Mouse (Mus musculus): Measurements from ENCODE around the gene Zc3h4. TPM values are rescaled to one million over a fixed set of nuclear protein-coding genes. Genes with fewer than 3 reads are reported as not detected.
A peak's percentile ranks its signal among the peaks of the same experiment; 100 is the strongest.
"Not testable (repeated sequence)": the region's sequence is repeated elsewhere in the genome, so short reads cannot be mapped to it uniquely, and the experiment has no call there.

Gene Zc3h4
- 38.9 and 40.0 TPM in 2 replicates for polyA plus RNA-seq (2012; rRNA removed)

DNA sequence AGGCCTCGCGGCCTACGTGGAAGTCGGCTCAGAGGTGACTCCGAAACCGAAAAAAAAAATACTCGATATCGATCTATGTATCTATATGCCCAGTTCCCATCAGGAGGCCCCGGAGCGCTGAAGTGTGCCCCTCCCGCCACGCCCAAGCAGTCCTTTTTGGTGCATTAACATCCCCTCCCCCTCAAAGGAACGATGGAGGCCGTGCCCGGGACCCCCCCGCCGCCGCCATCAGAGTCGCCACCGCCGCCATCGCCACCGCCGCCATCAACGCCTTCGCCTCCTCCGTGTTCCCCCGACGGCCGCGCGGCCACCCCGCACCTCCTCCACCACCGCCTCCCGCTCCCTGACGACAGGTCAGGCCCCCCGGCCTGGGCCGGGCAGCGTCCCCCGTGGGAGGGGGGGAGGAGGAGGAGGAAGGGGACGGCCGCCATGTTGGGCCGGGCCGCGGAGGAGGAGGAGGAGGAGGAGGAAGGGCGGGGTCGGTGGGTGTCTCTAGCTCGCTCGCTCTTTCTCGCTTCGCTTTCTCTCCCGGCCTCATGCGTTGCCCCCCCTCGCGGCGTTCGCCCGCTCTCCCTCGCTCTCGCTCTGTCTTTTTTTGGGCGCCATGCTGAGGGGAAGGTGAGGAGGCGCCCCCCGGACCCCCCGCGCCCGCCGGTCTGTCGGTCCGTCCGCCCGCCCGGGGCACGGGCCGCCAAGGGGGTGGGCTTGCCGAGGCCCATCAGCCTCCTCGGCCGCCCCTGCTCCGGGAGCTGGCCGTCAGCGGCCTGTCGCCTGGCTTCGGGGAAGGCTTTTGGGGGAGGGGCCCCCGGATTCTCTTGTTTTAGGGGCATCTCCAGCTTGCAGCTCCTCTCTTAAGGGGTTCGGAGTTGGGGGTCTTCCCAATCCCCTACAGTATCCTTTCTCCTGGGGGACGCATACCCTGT is at the start of gene Zc3h4:
TSS of gene Zc3h4 (plus strand) at position 222 of the 923 bp plus-strand sequence.
- peak; percentile 58 to 82 for DNase-seq (ENCODE audit: extremely low spot score in 1 of 2, low spot score in 1 of 2)

DNA sequence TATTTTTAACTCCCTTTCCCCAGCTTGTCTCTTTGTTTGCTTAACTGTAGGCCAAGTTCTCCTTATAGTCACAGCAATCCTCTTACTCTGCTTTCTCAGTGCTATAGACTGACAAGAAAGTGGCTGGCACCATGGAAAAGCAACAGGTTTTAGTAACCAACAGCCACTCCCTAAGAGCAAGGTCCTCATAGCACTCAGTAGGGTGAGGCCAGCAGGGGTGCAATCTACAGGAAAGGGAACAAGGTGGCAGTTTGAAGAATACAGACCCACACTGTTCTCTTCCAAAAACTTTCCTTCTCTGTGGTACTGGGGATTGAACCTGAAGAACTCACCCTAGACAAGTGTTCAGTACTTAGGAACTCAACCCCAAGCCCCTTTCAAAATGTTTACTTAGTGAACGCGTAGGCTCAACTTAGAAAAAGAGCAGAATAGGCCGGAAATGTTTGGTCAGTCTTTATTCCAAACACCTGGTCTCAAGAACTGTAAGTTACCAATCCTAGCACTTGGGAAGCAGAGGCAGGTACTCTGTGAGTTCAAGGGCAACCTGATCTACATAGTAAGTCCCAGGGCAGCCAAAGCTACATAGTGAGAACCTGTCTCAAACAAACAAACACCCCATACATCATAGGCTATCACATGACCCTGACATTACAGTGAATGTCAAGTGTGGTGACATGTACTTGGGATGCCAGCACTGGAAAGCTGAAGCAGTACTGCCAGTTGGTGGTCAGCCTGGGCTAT is 44.7 kb upstream of the Zc3h4 start:
- DNase-seq (ENCODE audit: extremely low spot score in 1 of 2, low spot score in 1 of 2) = no peak

DNA sequence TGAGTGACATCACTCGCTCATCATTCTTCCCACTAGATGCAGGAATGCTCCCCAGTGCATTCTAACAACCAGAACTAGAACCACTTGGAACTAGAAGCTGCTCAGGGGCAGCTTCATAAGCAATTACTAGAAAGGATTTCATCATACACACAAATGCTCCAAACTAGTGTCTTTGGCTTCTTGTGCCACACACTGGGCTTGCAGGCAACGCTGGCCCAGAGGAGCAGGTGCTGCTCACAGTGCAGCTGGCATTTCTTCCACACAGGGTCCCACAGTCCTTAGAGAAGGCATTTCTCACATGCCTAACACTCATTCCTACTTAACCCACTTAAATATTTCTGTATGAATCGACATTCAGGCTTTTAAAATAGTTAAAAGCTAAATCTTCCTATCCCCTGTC is 43.1 kb upstream of the Zc3h4 start:
- DNase-seq (ENCODE audit: extremely low spot score in 1 of 2, low spot score in 1 of 2) = no peak

GRCm38 (mm10) chr7:16364319-16364718 is 36.4 kb upstream of the Zc3h4 start:
- no peak for DNase-seq (ENCODE audit: extremely low spot score in 1 of 2, low spot score in 1 of 2)

- DNase-seq (ENCODE audit: extremely low spot score in 1 of 2, low spot score in 1 of 2) = no peak
Measured at GRCm38 (mm10) chr7:16364901-16365500, 35.7 kb upstream of the Zc3h4 start.

- no peak for DNase-seq (ENCODE audit: extremely low spot score in 1 of 2, low spot score in 1 of 2)
Measured at GRCm38 (mm10) chr7:16366133-16366646, 34.5 kb upstream of the Zc3h4 start.

DNA sequence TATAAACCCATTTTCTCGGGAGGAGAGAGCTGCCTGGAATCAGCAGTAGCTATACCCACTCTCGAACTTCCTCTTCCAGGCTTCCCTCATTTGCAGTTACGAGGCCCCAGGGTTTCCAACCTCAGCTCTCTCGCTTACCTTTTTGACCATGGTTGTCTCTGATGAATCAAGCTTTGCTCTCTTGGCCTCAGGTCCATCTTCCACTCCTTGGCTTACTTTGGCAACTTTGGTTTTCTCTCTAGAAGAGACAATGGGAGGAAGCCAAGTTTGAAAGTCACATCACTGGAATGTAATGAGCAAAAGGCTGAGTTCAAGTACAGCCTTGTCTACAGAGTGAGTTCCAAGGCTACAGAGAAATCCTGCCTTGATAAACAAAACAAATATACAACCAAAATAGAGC is 34.0 kb upstream of the Zc3h4 start:
- no peak for DNase-seq (ENCODE audit: extremely low spot score in 1 of 2, low spot score in 1 of 2)

DNA sequence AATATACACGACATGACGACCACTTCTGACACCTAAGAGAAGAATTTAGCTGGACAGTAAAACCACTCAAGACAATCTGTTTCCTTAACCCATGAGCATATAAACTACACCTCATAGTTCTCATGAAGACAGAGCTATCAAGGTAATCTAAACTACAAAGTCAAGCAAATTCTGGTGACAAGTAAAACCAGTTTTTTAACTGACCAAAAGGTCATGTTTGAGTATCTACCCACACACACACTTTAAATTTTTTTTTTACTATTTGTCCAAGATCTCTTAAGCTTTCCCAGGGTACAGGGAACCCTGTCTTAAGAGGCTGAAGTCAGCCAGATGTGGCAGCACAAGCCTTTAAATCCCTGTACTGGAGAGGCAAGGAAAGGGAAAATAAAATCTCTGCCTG is 31.9 kb upstream of the Zc3h4 start:
- DNase-seq (ENCODE audit: extremely low spot score in 1 of 2, low spot score in 1 of 2) = no peak

- DNase-seq (ENCODE audit: extremely low spot score in 1 of 2, low spot score in 1 of 2) = no peak
Measured at GRCm38 (mm10) chr7:16370596-16370995, 30.1 kb upstream of the Zc3h4 start.

DNA sequence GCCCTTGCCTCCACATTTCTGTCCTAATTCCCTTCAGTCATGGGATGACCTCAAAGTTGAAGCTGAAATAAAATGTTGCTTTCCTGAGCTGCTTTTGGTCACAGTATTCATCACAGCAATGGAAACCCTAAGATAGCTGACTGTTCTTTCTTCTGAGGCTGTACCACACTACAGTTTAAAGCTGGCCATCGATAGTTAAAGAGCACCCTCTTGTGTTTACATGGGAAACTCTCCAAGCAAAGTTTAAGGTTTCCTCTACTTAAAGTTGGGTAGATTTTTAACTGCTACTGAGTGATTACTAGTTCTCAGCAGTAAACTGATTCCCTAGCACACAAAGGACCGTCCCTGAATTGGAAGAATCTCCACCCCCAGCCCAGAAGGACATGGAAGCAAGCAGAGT is 27.0 kb upstream of the Zc3h4 start:
- no peak for DNase-seq (ENCODE audit: extremely low spot score in 1 of 2, low spot score in 1 of 2)

GRCm38 (mm10) chr7:16374989-16375388 is 25.7 kb upstream of the Zc3h4 start:
- no peak for DNase-seq (ENCODE audit: extremely low spot score in 1 of 2, low spot score in 1 of 2)

- peak in 1 of 2 experiments; percentile 71 for DNase-seq (ENCODE audit: extremely low spot score in 1 of 2, low spot score in 1 of 2)
Measured at GRCm38 (mm10) chr7:16376505-16376904, 24.2 kb upstream of the Zc3h4 start.

DNA sequence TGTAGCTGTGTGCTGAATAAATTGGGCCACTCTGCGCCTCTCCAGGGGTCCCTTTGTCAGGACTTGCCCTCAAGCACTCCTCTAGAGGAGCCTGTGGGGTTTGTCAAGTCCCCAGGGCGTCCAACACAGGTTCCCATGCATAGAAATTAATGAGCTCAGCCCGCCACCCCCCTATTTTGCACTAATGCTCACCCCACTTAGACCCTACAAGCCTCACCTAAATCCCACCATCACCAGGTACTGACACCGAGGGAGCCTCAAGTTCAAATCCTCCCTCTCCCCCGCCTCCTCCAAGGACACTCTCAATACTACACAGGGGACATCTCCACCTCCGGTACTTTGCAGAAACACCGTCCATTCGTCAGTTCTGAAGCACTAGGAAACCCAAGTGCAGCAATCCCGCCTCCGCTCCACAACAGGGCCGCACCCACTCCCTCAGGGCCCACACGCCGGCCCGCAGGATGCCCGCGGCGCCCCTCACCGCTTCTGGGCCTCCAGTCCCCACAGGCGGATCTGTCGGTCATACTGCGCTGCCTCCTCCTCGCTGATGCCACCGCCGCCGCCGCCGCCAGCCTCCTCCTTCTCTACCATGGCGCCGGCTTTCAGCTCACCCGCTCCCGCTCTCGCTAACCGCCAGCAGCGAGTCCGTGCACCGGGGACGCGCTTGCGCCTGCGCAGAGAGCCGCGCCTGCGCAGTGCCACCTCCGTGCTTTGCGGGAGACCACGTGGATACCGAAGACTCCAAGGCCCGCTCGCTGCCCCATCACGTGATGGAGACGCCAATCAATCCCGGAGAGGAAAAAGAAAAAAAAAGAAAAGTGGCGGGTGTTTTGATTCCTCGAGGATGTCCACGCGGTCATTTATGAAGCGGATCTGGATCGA is 13.3 kb upstream of the Zc3h4 start, which contains the start of gene Sae1:
TSS of gene Sae1 (minus strand) at position 647 of the 882 bp plus-strand sequence.
- DNase-seq (ENCODE audit: extremely low spot score in 1 of 2, low spot score in 1 of 2) = peak; percentile 94 to 97

DNA sequence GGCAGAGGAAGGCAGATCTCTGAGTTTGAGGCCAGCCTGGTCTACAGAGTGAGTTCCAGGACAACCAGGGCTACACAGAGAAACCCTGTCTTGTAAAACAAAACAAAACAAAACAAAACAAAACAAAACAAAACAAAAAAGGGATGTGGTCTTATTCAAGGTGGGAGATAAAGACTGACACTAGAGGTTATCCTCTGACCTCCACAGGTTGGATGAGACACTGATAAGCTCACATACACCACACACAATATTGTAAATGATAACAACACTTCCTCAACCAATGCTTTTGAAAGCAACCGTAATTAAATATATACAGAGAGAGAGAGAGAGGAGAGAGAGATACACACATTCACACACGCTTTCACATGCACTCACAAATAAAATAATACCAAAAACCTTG is 10.8 kb upstream of the Zc3h4 start:
- not testable (repeated sequence) for DNase-seq (ENCODE audit: extremely low spot score in 1 of 2, low spot score in 1 of 2)

GRCm38 (mm10) chr7:16392923-16393322 is 7.8 kb upstream of the Zc3h4 start:
- no peak for DNase-seq (ENCODE audit: extremely low spot score in 1 of 2, low spot score in 1 of 2)

DNA sequence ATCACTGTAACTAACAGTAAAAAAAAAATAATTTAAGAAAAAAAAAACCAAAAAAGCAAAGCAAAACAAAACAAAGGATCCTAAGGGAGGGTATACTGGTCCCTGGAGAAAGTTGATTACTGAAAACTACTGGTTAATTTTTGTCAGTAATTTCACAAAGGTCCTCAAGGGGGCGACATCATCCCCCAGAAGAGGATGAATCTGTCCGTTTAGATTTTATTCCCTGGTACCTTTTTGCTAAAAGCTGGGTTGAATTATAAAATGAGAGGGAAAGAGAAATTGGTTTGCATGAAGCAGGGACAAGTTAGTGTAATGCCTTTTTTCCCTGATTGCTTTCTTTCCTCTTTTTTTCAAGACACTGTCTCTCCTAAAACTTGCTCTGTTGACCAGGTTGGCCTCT is 4.8 kb upstream of the Zc3h4 start:
- peak in 1 of 2 experiments; percentile 76 for DNase-seq (ENCODE audit: extremely low spot score in 1 of 2, low spot score in 1 of 2)

DNA sequence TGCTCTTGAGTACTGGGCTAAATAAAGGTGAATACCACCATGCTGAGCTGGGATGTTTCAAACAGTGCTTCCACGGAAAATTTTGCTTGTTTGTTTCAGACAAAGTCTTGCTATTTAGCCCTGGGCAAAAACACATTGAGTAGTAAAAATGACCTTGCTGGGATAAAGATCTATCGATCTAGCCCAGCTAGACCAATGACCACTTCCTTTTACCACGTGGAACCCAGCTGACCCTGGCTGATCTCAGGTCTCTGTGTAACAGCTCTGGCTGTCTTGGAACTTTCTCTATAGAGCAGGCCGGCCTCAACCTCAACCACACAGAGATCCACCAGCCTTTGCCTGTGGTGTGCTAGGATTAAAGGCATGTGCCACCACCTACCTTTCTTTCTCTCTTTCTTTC is 3.2 kb upstream of the Zc3h4 start:
- no peak for DNase-seq (ENCODE audit: extremely low spot score in 1 of 2, low spot score in 1 of 2)

DNA sequence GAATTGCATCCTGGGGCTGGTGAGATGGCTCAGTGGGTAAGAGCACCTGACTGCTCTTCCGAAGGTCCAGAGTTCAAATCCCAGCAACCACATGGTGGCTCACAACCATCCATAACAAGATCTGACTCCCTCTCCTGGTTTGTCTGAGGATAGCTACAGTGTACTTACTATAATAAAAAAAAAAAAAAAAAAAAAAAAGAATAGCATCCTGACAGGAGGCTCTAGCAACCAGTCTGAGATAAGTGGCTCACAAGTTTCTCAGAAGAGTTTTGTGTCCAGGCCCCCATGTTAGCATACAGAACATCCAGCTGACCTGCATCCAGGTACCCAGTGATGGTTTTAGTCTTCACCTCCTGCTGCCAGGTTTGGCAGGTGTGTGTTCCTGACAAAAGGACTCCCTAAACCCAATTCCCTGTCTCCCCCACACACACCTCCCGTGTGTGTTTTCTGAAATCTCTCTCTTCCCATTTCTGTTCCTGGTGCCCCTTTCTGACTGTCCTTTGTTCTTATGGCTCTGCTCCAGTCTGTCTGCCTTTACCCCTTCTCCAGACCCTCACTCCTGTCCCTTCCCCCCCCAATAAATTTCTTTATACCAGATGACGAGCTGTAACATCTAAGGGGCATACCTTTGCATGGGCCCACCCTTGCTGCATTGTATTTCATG is 2.2 kb upstream of the Zc3h4 start:
- no peak for DNase-seq (ENCODE audit: extremely low spot score in 1 of 2, low spot score in 1 of 2)

DNA sequence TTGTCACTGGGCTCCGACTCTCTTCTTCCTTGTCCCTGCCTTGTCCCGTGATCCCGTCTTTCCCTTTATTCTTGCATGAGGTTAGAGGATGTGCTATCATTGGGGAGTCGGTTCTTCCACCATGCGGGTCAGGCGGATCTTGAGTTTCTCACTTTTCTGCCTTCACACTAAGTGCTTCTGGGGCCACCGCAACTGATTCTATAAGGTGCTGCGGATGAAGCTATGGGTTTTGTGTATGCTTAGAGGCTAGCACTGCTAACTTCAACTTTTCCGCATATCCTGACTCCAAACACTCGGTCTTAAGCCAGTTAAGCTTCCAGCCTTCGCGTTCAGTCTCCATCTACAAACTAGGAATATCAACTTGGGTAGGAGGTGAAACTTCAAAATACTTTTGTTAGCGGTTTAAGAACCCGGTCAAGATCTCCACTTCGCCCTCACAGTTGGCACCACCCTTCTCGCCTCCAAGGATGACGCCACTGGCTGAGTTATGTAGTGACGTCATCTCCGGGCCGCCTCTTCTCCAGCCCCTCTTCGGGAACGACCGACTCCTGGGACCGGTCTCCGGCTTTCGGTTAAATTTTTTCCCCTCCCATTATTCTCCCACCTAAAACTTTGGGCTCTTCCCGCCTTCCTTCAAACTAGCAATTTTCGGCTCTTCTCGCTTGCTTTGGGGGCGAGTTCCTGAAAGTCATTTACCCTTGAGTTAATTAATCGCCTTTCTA is 1.5 kb upstream of the Zc3h4 start:
- DNase-seq (ENCODE audit: extremely low spot score in 1 of 2, low spot score in 1 of 2) = peak; percentile 86 to 93
